Mouse (Mus musculus): Measurements from ENCODE around the gene Emp3. TPM values are rescaled to one million over a fixed set of nuclear protein-coding genes. Genes with fewer than 3 reads are reported as not detected.
"Not testable (repeated sequence)": the region's sequence is repeated elsewhere in the genome, so short reads cannot be mapped to it uniquely, and the experiment has no call there.

Emp3 gene
- polyA plus RNA-seq, 1 experiment: 62.1 TPM

DNA sequence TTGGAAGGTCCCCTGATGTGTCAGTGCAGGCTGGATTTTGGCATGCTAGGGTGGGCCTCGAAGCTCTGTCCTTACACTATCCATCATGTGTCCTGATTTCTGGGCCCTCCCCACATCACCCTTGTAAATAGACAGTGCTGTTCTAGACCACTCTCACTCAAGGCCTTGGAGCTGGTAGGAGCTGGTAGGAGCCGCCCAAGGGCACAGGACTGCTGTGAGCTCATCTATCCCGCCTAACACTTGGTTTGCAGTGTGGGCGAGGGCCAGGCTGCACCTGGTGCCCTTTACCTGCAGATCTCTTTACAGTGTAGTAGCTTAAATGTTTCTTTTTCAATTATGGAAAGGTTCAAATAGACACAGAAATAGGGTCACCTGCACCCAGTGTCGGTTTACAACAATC, 6.2 kb downstream of the Emp3 start:
- no peaks in the 10 kb centered on the region for H3K27me3 ChIP-seq (replicated peaks; ENCODE audit: control insufficient read depth, insufficient read depth, low read length)
- WGBS: 85% methylated on average over 5 of the region's 5 CpGs
- H3K27ac ChIP-seq (ENCODE audit: insufficient read depth, low read depth, low read length): no peak overlapping the region

DNA sequence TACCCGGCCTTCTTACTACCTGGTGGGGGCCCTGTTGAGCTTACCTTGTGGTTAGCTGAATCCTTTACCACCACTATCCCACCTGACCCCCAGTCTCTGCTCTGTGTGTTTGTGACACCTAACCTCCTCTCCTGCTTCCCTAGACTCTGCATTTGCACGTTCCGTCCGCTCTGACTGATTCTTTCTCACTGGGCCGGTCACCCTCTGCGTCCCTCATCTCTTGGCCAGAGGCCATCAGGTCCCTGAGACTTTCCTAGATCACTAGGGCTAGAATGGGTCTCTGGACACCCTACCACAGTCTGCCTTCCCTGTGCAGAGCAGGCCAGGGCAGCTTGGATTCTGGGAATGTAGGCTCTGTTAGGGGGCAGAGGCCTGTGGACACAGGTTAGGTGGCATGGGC, 7.1 kb downstream of the Emp3 start:
- 90% methylated on average over 6 of the region's 6 CpGs for WGBS
- no peak for TF ChIP-seq CTCF (conservative IDR thresholded peaks at IDR 0.05; ENCODE audit: insufficient read depth, insufficient read length, low read depth, low read length)
- TF ChIP-seq POLR2A (IDR thresholded peaks at IDR 0.05; ENCODE audit: low read depth, low read length): no peak
- peaks cover 6% of the 10 kb centered on the region; the same call in 1 of the 2 replicates for H3K4me1 ChIP-seq (ENCODE audit: control insufficient read depth, insufficient read depth, low read length)
- H3K27me3 ChIP-seq (replicated peaks; ENCODE audit: control insufficient read depth, insufficient read depth, low read length): no peaks in the 10 kb centered on the region
- no peak for DNase-seq
- H3K27ac ChIP-seq (ENCODE audit: insufficient read depth, low read depth, low read length): no peak overlapping the region
- no peaks in the 10 kb centered on the region for H3K36me3 ChIP-seq (ENCODE audit: control insufficient read depth, insufficient read depth, low read length)
- H3K4me3 ChIP-seq (ENCODE audit: insufficient read depth, low read depth, low read length): no peak overlapping the region

More for the DNA sequence above, 6.2 kb downstream of the Emp3 start:
- Histone ChIP-seq H3K4me3 (ENCODE audit: insufficient read depth, low read depth, low read length) (no peak overlapping the region), H3K4me1 (ENCODE audit: control insufficient read depth, insufficient read depth, low read length) (peaks cover 6% of the 10 kb centered on the region; the same call in 1 of the 2 replicates), H3K36me3 (ENCODE audit: control insufficient read depth, insufficient read depth, low read length) (no peaks in the 10 kb centered on the region)
- DNase-seq: no peak
- TF ChIP-seq CTCF (conservative IDR thresholded peaks at IDR 0.05; ENCODE audit: insufficient read depth, insufficient read length, low read depth, low read length): no peak
- no peak for TF ChIP-seq POLR2A (IDR thresholded peaks at IDR 0.05; ENCODE audit: low read depth, low read length)

DNA sequence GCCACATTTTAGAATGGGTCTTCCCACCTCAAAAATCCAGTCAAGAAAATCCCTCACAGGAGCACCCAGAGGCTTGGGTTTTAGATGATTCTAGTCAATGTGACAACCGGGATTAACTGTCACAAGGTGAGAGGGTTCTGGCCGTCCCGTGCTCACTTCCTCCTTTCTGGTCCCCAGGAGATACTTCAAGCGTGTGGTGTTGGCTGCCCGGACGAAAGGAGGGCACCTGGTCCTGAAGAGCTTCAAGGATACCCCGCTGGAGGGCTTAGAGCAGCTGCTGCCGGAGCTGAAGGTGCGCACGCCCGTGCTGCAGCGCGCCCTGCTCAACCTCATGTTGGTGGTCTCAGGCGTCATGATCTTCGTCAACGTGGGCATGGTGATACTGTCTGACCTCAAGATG, 12.1 kb downstream of the Emp3 start:
- Histone ChIP-seq H3K4me1 (ENCODE audit: control insufficient read depth, insufficient read depth, low read length) (no peaks in the 10 kb centered on the region; the same call in 1 of the 2 replicates), H3K27ac (ENCODE audit: insufficient read depth, low read depth, low read length) (no peak overlapping the region), H3K27me3 (replicated peaks; ENCODE audit: control insufficient read depth, insufficient read depth, low read length) (no peaks in the 10 kb centered on the region), H3K36me3 (ENCODE audit: control insufficient read depth, insufficient read depth, low read length) (no peaks in the 10 kb centered on the region), H3K4me3 (ENCODE audit: insufficient read depth, low read depth, low read length) (no peak overlapping the region)
- 96% methylated on average over 16 of the region's 16 CpGs for WGBS
- no peak for DNase-seq
- TF ChIP-seq CTCF (conservative IDR thresholded peaks at IDR 0.05; ENCODE audit: insufficient read depth, insufficient read length, low read depth, low read length): no peak
- TF ChIP-seq POLR2A (IDR thresholded peaks at IDR 0.05; ENCODE audit: low read depth, low read length): no peak

DNA sequence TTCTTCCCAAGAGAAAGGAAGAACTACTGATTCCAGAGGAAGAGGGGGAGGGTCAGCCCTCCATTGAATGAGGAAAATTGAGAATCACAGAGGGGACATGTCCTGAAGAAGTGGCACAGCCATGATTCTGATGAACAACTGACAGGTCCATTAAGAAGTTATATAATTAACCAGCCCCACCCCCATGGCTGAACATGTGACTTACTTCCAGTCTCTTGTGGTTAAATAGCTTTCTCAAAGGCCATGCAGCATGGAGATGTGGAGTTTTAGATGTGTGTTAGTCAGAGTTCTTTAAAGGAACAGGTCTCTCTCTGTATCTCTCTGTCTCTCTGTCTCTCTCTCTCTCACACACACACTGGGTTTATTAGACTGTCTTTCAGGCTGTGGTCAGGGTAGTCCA, 12.8 kb downstream of the Emp3 start:
- Histone ChIP-seq H3K27ac (ENCODE audit: insufficient read depth, low read depth, low read length) (no peak overlapping the region), H3K36me3 (ENCODE audit: control insufficient read depth, insufficient read depth, low read length) (no peaks in the 10 kb centered on the region), H3K4me3 (ENCODE audit: insufficient read depth, low read depth, low read length) (no peak overlapping the region), H3K4me1 (ENCODE audit: control insufficient read depth, insufficient read depth, low read length) (no peaks in the 10 kb centered on the region; the same call in 1 of the 2 replicates), H3K27me3 (replicated peaks; ENCODE audit: control insufficient read depth, insufficient read depth, low read length) (no peaks in the 10 kb centered on the region)
- peak; percentile 72 for DNase-seq
- no peak for TF ChIP-seq POLR2A (IDR thresholded peaks at IDR 0.05; ENCODE audit: low read depth, low read length)

DNA sequence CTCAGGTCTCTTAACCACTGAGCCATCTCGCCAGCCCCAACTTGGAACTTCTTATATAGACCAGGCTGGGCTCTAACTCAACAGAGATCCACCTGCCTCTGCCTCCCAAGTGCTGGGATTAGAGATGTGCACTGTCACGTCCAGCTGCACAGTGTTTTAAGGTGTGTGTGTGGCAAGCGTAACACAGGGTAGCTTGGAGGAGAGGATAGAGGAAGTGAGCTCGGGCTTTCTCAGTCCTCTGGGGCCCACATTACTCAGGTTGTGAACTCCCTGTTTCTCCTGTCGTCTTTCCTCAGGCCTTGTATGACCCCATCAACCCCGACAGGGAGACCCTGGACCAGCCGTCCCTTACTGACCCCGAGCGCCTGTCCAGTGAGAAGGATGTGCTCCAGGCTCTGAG, 14.6 kb downstream of the Emp3 start:
- no peaks in the 10 kb centered on the region for H3K27me3 ChIP-seq (replicated peaks; ENCODE audit: control insufficient read depth, insufficient read depth, low read length)
- no peaks in the 10 kb centered on the region; the same call in 1 of the 2 replicates for H3K4me1 ChIP-seq (ENCODE audit: control insufficient read depth, insufficient read depth, low read length)
- no peaks in the 10 kb centered on the region for H3K36me3 ChIP-seq (ENCODE audit: control insufficient read depth, insufficient read depth, low read length)
- no peak overlapping the region for H3K4me3 ChIP-seq (ENCODE audit: insufficient read depth, low read depth, low read length)
- TF ChIP-seq CTCF (conservative IDR thresholded peaks at IDR 0.05; ENCODE audit: insufficient read depth, insufficient read length, low read depth, low read length): no peak
- no peak for TF ChIP-seq POLR2A (IDR thresholded peaks at IDR 0.05; ENCODE audit: low read depth, low read length)
- no peak for DNase-seq
- 91% methylated on average over 9 of the region's 9 CpGs for WGBS
- no peak overlapping the region for H3K27ac ChIP-seq (ENCODE audit: insufficient read depth, low read depth, low read length)

DNA sequence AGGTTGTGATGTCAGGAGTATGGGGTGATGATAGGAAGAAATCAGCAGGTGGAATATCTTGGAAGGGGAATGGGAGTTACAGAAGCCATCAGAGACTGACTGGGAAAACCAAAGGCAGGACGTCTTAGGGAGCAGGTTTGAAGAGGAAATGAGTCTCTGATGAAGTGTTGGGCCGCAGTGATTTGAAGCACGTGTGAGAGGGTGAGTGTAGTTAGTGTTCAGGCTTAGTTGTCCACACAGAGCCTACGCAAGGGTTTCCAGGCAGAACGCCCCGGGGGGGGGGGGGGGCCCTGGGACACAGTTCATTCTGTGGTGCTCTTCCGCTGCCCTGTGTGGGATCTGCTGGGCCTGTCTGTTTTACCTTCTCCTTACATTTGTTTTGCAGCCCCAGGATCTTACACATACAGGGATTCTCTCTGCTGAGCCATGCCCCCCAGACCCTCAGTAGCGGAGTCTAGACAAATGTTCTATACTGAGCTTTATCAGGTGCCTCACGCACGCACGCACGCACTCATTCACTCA, 18.7 kb downstream of the Emp3 start:
- no peaks in the 10 kb centered on the region for H3K27me3 ChIP-seq (replicated peaks; ENCODE audit: control insufficient read depth, insufficient read depth, low read length)
- WGBS: 67% methylated on average over 12 of the region's 12 CpGs
- no peak for DNase-seq
- H3K4me3 ChIP-seq (ENCODE audit: insufficient read depth, low read depth, low read length): no peak overlapping the region
- no peak for TF ChIP-seq CTCF (conservative IDR thresholded peaks at IDR 0.05; ENCODE audit: insufficient read depth, insufficient read length, low read depth, low read length)
- TF ChIP-seq POLR2A (IDR thresholded peaks at IDR 0.05; ENCODE audit: low read depth, low read length): no peak
- no peak overlapping the region for H3K27ac ChIP-seq (ENCODE audit: insufficient read depth, low read depth, low read length)
- H3K4me1 ChIP-seq (ENCODE audit: control insufficient read depth, insufficient read depth, low read length): no peaks in the 10 kb centered on the region; the same call in 1 of the 2 replicates
- no peaks in the 10 kb centered on the region for H3K36me3 ChIP-seq (ENCODE audit: control insufficient read depth, insufficient read depth, low read length)

DNA sequence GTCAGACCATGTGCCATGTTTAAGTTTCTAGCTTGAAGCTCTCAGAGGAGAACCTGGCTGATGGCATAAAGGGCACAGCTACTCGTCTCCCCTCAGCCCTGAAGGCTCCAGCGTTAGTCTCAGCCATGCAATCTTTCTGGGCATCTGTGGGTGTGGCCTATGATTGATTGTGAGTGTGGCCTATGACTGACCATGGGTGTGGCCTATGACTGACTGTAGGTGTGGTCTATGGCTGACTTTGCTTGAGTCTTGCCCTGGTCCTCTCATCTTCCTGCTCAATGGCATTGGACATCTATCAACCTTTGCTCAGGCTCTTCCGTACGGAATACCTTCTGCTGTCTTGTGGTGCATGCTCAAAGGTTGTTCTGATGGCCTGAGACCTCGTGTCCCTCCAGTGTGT, 19.6 kb downstream of the Emp3 start:
- Histone ChIP-seq H3K36me3 (ENCODE audit: control insufficient read depth, insufficient read depth, low read length) (no peaks in the 10 kb centered on the region), H3K27ac (ENCODE audit: insufficient read depth, low read depth, low read length) (no peak overlapping the region), H3K4me3 (ENCODE audit: insufficient read depth, low read depth, low read length) (no peak overlapping the region), H3K27me3 (replicated peaks; ENCODE audit: control insufficient read depth, insufficient read depth, low read length) (no peaks in the 10 kb centered on the region), H3K4me1 (ENCODE audit: control insufficient read depth, insufficient read depth, low read length) (no peaks in the 10 kb centered on the region; the same call in 1 of the 2 replicates)
- WGBS: 43% methylated on average over 5 of the region's 5 CpGs
- TF ChIP-seq CTCF (conservative IDR thresholded peaks at IDR 0.05; ENCODE audit: insufficient read depth, insufficient read length, low read depth, low read length) (no peak), POLR2A (IDR thresholded peaks at IDR 0.05; ENCODE audit: low read depth, low read length) (no peak)
- DNase-seq: peak; percentile 63

DNA sequence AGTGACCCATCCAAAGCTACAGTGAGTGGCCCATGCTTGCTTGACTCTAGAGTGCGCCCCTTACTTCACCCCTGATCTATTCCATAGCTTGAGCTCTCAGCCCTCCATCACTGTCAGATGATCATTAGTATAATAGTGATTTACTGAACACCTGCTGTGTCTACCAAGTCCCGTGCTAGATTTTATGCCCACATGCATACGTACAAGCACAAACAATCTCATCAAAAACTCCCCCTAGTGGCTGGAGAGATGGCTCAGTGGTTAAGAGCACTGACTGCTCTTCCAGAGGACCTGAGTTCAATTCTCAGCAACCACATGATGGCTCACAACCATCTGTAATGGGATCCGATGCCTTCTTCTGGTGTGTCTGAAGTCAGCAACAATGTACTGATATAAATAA, 23.1 kb downstream of the Emp3 start:
- not testable (repeated sequence) for H3K27ac ChIP-seq (ENCODE audit: insufficient read depth, low read depth, low read length); H3K4me1 ChIP-seq (ENCODE audit: control insufficient read depth, insufficient read depth, low read length); H3K27me3 ChIP-seq (replicated peaks; ENCODE audit: control insufficient read depth, insufficient read depth, low read length); H3K4me3 ChIP-seq (ENCODE audit: insufficient read depth, low read depth, low read length); H3K36me3 ChIP-seq (ENCODE audit: control insufficient read depth, insufficient read depth, low read length)
- DNase-seq: peak; percentile 48
- 45% methylated on average over 4 of the region's 4 CpGs for WGBS

Measured in kidney, adult 2 months (tissue).